Mouse (Mus musculus): ENCODE measurements at regions not wholly inside any gene's neighbourhood (a gene's known extent, or its start where the extent isn't known, plus 50 kb on each side); places are given as distances from the start of the nearest gene placed in this dataset.

- no peaks in the 10 kb centered on the region for H3K9me3 ChIP-seq (replicated peaks)
- no peaks in the 10 kb centered on the region for H3K27me3 ChIP-seq
- no peak overlapping the region for H3K4me2 ChIP-seq
- no peak overlapping the region for H3K9ac ChIP-seq
- WGBS = 95% methylated on average over 2 of the region's 2 CpGs
- no peaks in the 10 kb centered on the region for H3K36me3 ChIP-seq
- no peaks in the 10 kb centered on the region for H3K4me1 ChIP-seq
- H3K4me3 ChIP-seq (replicated peaks) = no peak overlapping the region
- no peak overlapping the region for H3K27ac ChIP-seq
- 0 out of 2 replicates have a peak, but pooled peaks have one; percentile 52 for ATAC-seq (replicated peaks; ENCODE audit: low FRiP score)
These were observed 212.2 kb downstream of the Cdh7 start for GRCm38 (mm10) chr1:110194481-110194880.

GRCm38 (mm10) chr1:110215956-110216355, 233.7 kb downstream of the Cdh7 start:
- no peak overlapping the region for H3K4me3 ChIP-seq (replicated peaks)
- H3K4me2 ChIP-seq = no peak overlapping the region
- H3K4me1 ChIP-seq = no peaks in the 10 kb centered on the region
- no peaks in the 10 kb centered on the region for H3K27me3 ChIP-seq
- H3K36me3 ChIP-seq = no peaks in the 10 kb centered on the region
- H3K9ac ChIP-seq = no peak overlapping the region
- no peak overlapping the region for H3K27ac ChIP-seq
- no peaks in the 10 kb centered on the region for H3K9me3 ChIP-seq (replicated peaks)
- ATAC-seq (replicated peaks; ENCODE audit: low FRiP score) = no peak
- 94% methylated on average over 1 of the region's 1 CpGs for WGBS

GRCm38 (mm10) chr1:110246218-110246617, 264.0 kb downstream of the Cdh7 start:
- no peaks in the 10 kb centered on the region for H3K4me1 ChIP-seq
- no peaks in the 10 kb centered on the region for H3K27me3 ChIP-seq
- no peaks in the 10 kb centered on the region for H3K9me3 ChIP-seq (replicated peaks)
- ATAC-seq (replicated peaks; ENCODE audit: low FRiP score) = no peak
- no peak overlapping the region for H3K4me3 ChIP-seq (replicated peaks)
- no peak overlapping the region for H3K9ac ChIP-seq
- no peak overlapping the region for H3K27ac ChIP-seq
- no peaks in the 10 kb centered on the region for H3K36me3 ChIP-seq
- H3K4me2 ChIP-seq = no peak overlapping the region
- 80% methylated on average over 4 of the region's 4 CpGs for WGBS

Measured in kidney, embryonic 15.5 days (tissue).